Mouse (Mus musculus) cerebellum, adult 2 months (tissue): ENCODE data around the gene Fhad1.

ENCODE experiments used
- CTCF ChIP-seq: fragments of 200-500 bp; IDR thresholded peaks from 2 replicates; pipeline ENCODE4 v1.5.1; 2011; ENCODE audit warnings: low read depth, mild to moderate bottlenecking, control low read depth, low read length, moderate library complexity, borderline replicate concordance; ENCODE audit not compliant: insufficient read depth
- POLR2A ChIP-seq: fragments of 200-500 bp; IDR thresholded peaks from 2 replicates; pipeline ENCODE4 v1.6.1; 2011; ENCODE audit warnings: low read length, control low read depth, borderline replicate concordance; ENCODE audit not compliant: insufficient read depth

- TF ChIP-seq CTCF (no peak), POLR2A (no peak)
Observed at GRCm38 (mm10) chr4:141879875-141880274, 135.0 kb downstream of the Fhad1 start.
